Mouse (Mus musculus): ENCODE measurements around the gene Nos1.

Gene Nos1

DNA sequence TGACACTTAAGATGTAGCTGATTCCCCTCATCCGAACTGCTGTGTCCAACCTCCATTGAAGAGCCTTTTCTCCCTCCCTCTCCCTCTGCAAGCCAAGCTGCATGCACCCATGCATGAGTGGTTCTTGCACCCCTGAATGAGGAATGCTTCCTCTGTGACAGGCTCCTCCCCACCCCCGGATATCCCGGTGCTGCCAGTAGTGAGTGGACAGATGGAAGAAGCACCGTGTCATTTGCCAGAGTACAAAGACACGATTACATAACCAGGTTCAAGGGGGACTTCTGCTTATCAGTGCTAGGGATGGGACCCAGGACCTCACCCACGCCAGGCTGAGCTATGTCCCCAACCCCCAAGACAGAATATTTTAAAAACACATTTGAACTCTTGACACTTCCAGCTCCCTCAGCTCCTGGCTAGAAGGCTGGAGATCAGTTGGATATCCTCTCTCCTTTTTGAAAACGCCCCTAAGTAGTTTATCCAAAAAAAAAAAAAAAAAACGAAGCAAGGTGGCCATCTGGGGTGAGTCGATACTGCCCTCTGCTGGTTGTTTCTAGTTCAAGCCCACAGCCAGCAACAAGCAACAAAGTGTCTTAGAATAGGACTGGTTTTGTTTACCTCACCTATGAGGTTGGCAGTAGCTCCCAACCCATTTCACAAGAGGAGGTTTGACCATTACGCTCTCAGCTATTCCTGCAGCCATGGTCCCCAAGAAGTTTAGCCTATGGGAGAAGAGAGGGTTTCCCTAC lies 175.0 kb downstream of the Nos1 start:
- no peak for DNase-seq (ENCODE audit: low spot score in 2 of 2)

DNA sequence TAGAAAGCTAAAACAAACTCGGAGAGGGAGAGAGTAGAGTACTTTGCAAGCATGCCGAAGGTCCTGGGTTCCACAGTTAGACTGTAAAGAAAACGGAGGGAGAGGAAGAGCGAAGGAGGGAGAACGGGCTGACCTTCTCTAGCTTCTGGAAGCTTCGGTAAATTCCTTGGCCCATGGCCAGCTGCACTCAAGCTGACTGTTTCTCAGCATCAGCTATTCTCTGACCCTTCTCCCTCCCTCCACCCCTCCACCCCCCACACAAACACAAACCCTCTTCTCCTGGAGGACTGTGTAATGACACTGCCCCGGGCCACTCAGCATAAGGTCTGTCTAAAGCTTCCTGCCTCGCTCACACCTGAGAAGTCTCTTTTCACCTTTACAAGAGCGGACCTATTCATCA lies 183.9 kb downstream of the Nos1 start:
- no peak for DNase-seq (ENCODE audit: low spot score in 2 of 2)

DNA sequence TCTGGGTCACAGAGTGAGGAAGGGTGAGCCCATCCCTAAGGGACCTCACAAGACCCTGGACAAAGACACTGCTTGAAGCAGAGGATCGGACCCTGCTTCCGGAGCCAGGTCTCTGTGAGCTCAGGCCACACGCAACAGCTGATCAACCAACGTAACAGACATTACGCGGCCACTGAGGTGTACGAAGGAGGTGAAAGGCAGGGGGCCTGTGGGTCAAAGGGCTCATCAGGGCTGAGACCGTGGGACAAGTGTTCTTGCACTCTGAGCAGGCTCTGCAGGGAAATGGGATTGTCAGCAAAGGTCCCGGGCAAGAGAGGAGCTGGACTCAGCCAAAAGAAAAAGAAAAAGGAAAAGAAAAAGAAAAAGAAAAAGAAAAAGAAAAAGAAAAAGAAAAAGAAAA lies 186.1 kb downstream of the Nos1 start:
- DNase-seq (ENCODE audit: low spot score in 2 of 2): no peak

DNA sequence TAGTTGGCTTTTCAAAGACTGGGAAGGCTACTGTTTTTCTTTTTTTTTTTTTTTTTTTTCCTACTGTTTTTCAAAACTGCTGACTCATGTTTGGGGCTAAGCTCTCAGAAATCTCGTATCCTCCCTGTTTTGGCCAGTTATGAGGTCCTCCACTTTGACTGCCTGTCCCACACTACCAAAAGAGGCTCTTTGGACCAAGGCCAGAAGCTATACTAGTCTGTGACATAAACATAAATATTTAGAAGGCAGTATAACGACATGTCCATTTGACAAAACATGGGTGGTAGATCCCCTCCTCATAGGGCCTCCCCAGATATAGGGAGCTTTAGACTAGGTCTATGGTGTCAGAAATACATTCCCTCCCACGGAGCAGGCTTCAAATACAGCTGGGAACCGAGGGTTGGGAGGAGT lies 186.8 kb downstream of the Nos1 start:
- no peak for DNase-seq (ENCODE audit: low spot score in 2 of 2)

DNA sequence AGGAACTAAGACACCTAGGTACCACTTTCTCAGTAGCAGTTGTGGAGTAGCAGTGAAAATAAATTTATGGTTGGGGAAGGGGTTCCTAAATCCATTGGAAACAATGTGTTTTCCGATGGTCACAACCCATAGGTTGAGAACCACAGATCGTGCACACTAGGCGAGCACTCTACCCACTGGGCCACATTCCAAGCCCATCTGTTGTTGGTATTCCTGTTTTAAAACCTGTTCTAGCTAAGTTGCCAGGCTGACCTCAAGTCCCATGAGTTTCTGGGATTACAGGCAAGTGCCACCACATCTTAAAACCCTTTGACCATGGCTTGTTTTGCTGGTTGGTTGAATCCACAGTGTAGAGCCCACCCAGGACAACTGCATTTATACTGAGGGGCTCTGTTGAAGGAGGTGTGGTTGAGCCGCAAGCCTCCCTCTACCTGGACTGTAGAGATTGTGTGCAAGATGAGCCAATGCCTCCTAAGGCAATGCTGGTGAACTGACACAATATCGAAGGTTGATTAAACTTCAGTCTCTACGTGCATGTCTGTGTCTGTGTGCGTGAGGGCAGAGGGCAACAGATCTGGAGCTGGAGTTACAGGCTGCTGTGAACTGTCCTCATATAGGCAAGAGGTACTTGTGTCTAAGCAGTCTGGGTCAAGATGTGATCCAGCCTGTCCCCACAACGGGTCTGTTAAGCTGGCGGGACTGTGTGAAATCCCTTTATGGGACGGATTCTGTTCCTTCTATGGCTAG lies 189.0 kb downstream of the Nos1 start:
- DNase-seq (ENCODE audit: low spot score in 2 of 2): no peak

DNA sequence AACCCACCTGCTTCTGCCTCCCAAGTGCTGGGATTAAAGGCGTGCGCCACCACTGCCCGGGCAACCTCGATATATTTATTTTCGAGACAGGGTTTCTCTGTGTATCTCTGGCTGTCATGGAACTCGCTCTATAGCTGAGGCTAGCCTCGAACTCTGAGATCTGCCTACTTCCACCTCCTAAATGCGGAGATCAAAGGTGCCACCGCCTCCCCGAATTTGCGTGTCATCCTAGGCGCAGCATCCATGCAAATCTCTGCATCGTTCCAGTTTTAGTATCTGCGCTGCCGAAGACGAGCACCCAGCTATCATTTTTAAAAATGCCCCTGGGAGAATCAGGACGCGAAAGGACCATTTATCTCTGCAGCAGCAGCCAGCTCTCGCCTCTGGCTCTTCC lies 195.4 kb downstream of the Nos1 start:
- DNase-seq (ENCODE audit: low spot score in 2 of 2): no peak

DNA sequence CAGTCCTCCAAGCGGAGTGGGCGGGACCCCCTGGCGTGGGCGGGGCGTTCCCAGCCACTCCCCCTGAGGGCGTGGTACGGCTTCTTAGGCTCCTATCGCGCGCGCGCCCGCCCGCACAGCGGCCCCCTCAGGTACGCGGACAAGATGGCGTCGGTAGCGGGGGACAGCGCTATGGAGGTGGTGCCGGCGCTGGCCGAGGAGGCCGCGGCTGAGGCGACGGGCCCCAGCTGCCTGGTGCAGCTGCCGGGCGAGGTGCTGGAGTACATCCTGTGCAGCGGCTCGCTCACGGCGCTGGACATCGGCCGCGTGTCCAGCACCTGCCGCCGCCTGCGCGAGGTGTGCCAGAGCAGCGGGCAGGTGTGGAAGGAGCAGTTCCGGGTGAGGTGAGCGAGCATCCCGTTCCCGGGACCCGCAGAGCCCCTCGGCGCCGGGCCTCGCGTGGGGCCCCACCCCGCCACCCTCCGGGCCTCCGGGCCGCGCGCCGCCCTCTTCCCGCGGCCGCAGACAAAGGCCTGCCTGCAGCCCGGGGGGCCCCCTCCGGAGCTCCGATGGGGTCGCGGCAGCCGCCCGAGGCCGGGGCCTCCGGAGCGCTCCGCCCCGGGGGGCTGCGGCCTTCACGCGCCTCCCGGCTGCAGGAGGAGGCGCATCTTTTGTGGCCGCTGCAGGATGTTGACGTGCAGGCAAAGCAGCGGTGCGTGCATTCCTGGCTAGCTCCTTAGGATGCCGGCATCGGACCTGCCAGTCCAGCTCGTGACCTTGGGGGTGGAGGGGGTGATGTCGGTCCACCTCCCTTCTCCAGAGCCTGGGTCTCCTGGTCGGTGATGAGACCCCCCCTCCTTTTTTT lies 196.0 kb downstream of the Nos1 start, which contains the start of gene Fbxo21:
TSS of gene Fbxo21 (plus strand) at position 74 of the 844 bp plus-strand sequence.
- DNase-seq (ENCODE audit: low spot score in 2 of 2): peak; percentile 86 to 89

DNA sequence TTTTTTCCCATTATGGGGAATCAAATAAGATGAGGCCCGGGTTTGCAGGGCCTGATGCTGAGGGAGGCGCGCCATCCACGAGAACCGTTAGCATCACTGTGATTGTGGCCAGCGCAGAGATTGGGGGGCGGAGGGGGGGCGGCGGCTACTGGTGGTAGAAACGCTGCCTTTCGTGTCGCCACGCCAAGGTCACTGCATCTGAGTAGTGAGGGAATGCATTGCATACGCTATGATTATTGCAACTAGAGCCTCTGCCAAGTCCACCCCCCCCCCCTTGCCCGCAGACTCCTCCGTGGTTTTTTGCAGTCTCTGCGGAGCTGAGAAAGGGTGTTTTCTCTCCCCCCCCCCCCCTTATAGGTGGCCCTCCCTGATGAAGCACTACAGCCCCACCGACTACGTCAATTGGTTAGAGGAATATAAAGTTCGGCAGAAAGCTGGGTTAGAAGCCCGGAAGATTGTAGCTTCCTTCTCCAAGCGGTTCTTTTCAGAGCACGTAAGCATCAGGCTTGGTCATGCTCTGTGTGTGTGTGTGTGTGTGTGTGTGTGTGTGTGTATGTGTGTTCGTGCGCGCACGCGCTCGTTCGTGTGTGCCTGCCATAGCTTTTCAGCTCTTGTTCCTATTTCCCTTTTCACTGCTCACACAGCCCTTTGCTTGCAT lies 196.8 kb downstream of the Nos1 start:
- DNase-seq (ENCODE audit: low spot score in 2 of 2): peak; percentile 41 to 54

DNA sequence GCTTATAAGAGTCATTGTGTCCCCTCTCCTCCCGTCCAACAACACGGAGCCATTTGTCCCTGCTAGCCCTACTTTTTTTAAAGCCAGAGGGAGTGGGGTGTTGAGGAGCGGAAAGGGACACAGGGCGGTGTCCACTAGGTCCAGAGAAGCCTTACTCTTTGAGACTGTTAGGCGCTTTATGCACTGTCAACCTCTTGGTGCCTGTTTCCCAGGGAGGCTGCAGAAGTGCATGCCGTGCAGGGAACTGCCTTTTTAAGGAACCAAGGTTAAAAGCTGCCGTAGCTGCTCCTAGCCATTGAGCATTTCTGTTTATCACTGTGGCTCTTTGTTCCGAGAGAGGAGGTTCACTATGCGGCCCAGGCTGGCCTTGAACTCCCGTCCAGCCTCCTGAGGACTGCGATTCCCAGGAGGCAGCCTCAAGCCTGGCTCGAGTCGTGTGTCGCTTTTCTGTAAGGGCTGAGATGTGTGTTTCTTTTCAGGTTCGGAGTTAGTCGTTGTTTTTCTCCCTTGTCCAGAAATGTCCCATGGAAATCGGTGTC lies 197.4 kb downstream of the Nos1 start:
- no peak for DNase-seq (ENCODE audit: low spot score in 2 of 2)

DNA sequence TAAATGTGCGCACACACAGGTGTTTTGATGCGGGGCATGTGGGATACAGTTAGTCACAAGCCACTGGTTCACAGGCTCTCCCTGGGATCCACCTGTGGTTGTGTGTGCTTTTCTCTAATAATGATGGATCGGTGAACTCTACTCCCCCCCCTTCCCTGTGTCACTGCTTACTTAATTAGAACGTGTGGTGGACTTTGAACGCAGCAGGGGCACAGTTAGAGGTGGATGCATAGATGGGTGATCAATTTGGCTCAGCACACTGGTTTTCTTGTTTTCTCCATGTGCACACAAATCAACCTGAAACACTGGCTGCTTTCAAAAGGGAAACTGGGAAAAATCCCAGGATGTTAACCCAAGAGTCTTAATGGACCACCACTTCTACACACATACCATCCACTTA lies 198.2 kb downstream of the Nos1 start:
- no peak for DNase-seq (ENCODE audit: low spot score in 2 of 2)

DNA sequence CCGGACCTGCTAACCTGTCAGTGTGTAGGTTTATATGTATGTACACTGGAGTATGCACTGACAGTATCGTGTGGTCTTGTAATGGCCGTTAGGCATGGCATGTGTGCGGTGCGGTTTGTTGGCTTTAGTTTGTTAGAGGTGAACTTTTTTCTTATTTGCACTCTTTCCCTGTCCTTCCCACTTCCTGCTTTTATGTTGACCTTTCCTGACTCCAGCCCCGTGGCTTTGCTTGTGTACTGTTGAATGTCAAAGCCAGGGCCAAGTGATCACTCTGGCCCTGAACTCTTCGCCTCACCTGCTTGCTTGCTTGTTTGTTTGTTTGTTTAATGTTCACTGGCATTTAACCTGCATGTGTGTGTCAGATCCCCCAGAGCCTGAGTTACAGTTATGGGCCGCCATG lies 200.1 kb downstream of the Nos1 start:
- DNase-seq (ENCODE audit: low spot score in 2 of 2): no peak

DNA sequence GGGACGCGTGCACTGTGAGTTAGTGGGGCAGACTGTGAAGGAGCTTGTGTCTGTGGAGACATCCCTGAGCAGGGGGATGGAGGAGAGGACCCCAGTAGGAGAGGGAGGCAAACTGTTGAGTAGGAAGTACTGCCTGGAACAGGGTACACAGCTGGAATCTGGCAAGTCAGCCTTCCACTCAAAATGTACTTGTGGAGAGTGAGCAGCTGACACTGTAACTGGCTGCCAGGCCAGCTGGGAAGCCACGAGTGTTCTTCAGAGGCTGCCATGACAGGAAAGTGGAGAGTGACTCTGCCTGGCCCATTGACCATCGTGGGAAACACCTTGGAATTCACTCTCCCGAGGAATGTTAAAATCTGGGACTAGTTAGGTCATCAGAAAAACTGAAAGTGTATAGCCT lies 201.1 kb downstream of the Nos1 start:
- no peak for DNase-seq (ENCODE audit: low spot score in 2 of 2)

DNA sequence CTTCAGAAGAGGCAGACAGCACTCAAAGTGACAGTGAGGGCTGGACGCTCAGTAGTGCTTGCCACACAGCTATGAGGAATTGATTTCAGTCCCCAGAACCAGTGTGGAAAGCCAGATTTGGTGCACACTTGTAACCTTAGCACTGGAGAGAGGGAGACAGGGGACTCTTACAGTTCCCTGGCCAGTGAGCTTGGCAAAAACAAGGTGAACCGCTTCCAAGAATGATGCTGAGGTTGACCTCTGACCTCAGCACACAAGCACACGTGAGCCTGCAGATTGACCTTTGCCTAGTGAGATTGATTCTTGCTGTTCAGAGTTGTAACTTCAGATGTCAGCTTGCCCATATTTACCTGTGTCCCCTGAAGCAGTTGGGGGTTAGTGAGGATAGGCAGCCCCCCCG lies 205.5 kb downstream of the Nos1 start:
- DNase-seq (ENCODE audit: low spot score in 2 of 2): no peak

DNA sequence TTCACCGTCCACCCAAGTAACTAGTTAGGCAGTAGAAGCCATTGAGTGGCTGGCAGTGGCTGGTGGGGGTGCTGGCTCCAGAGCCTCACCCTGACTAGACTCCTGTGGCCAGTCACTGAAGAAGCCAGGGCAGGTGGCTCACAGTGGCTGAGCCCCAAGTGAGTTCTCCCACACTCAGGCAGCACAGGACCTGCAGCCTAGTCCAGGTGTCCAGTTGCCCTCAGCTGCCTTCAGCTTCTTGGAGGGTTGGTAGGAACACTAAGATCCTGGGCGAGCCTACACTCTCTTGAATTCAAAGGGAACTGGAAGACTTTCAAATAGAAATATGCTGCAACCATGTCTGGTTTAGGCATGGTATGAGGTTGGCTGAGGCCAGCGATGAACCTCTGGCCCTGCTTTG lies 207.1 kb downstream of the Nos1 start:
- no peak for DNase-seq (ENCODE audit: low spot score in 2 of 2)

DNA sequence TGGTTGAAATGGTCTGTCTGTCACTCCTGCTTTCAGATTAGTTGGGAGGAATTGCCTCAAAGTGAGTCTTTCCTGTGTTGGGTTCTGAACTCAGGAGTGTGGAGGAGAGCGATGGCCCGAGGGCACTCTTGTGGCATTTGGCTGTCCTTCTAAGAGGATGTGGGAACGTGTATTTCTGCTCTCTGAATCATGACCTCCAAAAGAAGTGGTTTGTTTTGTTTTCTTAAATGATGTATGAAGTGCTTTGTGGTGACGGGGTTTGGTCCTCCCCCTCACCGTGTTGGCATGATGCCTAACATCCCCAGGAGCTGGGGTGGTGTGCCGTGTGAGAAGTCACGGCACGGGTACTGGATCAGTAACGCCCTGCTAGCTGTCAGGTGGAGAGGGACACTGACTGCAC lies 207.5 kb downstream of the Nos1 start:
- no peak for DNase-seq (ENCODE audit: low spot score in 2 of 2)

DNA sequence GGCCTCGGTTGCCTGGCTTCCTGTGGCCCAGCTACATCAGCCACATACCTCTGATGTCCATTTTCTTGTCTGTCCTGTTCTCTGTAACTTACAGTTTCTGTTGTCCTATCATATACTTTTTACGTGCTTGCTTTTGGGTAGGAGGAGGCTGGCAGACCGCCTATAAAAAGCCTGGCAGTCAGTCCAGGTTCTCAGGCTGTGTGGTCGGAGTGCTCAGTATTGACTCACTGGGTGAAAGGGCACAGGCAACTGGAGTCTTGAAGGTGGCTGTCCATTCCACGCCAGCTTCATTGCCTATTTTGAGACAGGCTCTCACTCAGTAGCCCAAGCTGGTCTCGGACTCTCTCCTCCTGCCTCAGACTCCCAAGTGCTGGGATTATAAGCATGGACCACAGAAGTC lies 208.9 kb downstream of the Nos1 start:
- no peak for DNase-seq (ENCODE audit: low spot score in 2 of 2)

DNA sequence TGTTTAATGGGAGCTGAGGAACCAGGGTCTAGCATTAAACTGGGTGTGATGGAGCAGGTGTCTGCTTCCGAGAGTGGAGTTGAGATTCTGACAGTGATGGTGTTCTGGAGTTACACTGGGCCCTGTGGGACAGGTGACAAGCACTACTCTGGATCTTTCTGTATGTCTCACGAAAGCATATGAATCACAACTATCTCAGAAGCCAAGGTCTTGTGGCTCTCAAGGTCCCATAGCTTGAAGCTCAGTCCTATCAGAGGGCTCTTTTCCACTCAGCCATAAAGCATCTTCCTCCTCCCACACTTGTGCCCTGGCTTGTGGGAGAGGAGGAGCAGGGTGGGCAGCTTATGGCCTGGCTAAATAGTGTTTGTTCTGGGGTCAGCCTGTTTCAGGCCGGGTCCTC lies 210.1 kb downstream of the Nos1 start:
- no peak for DNase-seq (ENCODE audit: low spot score in 2 of 2)

DNA sequence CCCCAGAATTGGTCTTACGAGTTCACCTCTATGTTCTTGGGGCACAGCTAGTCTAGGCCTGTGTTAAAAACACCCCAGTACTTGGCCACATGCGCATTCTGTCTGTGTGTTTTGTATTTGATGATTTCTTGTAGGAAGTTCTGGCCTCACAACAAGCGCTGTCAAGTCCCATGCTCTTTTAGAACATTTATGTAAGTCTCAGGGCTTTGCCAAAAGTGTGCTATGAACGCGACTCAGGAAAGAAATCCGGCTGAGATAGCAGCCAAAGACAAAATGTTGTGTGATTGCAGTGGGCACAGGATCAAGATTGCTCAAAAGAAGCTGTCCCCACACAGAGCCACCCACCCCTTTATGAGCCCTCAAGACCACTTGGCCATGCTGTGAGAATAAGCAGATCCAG lies 212.7 kb downstream of the Nos1 start:
- no peak for DNase-seq (ENCODE audit: low spot score in 2 of 2)

DNA sequence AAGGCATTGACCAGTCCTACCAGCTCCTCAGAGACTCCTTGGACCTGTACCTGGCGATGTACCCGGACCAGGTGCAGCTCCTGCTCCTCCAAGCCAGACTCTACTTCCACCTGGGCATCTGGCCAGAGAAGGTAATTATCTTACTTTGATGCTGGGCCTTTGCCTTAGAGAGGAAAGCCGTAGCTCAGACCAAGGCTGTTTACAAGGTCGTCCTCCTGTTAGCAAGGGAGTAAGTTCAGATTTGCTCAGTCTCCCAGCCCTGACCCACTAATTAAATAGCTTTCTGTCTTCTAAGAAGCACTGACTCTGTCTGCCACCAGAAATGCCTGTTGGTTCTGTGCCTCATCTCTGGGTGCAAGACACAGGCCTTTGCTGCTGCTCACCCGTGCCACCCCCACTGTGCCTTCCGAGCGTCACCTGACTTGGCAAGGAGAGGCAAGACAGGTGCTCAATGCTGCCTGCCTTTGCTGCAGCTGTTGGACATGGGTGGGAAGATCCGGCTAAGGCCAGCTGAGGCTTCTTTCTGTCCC lies 214.6 kb downstream of the Nos1 start:
- DNase-seq (ENCODE audit: low spot score in 2 of 2): no peak

DNA sequence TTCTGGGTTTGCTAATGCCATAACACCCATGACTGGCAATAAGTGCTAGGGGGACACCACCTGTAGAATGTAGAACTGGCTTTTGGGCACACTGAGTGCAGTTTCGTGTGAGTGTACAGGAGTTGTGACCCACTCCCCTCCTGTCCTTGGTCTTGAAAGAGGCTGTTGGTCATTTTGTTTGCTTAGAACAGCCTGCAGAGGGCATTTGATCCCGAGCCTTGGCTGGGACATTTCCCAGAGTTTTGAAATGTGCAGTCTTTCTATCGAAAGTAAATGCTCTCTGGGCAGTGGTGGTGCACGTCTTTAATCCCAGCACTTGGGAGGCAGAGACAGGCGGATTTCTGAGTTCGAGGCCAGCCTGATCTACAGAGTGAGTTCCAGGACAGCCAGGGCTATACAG lies 215.1 kb downstream of the Nos1 start:
- DNase-seq (ENCODE audit: low spot score in 2 of 2): no peak

DNA sequence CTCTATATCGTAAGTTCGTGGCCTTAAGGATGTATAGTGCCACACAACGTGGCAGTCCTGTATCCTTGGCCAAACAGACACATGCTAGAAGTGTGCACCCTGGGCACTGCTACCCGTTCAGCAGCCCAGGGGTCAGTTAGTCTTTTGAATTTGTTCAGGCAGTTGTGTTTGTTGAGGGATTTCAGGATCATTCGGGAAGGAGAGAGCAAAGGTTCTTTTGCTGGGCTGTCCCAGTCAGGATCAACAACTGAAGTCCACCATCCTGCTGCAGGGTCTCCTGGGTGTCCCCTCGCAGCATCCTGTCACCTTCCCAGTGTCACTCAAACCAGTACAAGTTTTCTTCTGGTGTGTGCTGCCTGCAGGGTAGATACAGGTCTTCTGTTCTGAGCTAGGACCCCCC lies 215.7 kb downstream of the Nos1 start:
- no peak for DNase-seq (ENCODE audit: low spot score in 2 of 2)

Measured in spleen, postnatal 36 days (tissue).